Mouse (Mus musculus): Measurements from ENCODE around the gene Tomm20.

DNA sequence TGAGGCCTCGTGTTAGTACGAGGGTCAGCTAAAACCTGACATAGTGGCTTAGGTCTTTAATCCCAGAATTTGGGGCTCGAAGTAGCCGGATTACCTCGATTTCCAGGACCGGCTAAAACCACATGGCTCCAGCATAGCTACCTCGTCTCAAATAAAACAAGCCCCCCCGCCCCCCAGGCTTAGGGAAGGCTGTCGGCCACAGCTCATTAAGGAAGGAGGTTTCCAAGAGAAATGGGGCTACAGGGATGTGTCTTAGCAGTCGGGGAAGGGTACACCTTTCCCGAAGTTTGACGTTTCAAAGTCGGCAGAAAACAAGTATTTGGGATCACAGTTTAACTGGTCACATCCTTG lies 25.6 kb upstream of the Tomm20 start:
- TF ChIP-seq POLR2A (IDR thresholded peaks at IDR 0.05; ENCODE audit: borderline replicate concordance, low read depth, low read length): no peak
- TF ChIP-seq CTCF (IDR thresholded peaks at IDR 0.05; ENCODE audit: low read depth, low read length): no peak
